Mouse (Mus musculus) forebrain, embryonic 11.5 days (tissue): ENCODE measurements at regions not wholly inside any gene's neighbourhood (a gene's known extent, or its start where the extent isn't known, plus 50 kb on each side); places are given as distances from the start of the nearest gene placed in this dataset.

ENCODE experiments used
- ATAC-seq: fragments of 200-750 bp; cut with Nextera tagmentation; replicated peaks from 2 replicates; pipeline ENCODE4 v1.8.0; 2017; ENCODE audit warnings: moderate TSS enrichment; ENCODE audit not compliant: low FRiP score
- DNase-seq: peaks from one replicate; pipeline ENCODE4 v3.0.0-alpha.2; 2017; ENCODE audit warnings: low spot score
- H3K27ac ChIP-seq: fragments of 300-500 bp; sonication (generic); 2 replicates; pipeline ENCODE4 v1.5.1; 2014; ENCODE audit warnings: low read depth, low read length
- H3K27me3 ChIP-seq: fragments of 300-500 bp; sonication (generic); 2 replicates; pipeline ENCODE4 v1.6.1; 2014; ENCODE audit warnings: mild to moderate bottlenecking, low read length, mixed read lengths; ENCODE audit not compliant: control insufficient read depth, insufficient read depth
- H3K36me3 ChIP-seq: fragments of 300-500 bp; sonication (generic); 2 replicates; pipeline ENCODE4 v1.6.1; 2014; ENCODE audit warnings: mild to moderate bottlenecking, low read length, moderate library complexity, mixed read lengths; ENCODE audit not compliant: control insufficient read depth, insufficient read depth
- H3K4me1 ChIP-seq: fragments of 300-500 bp; sonication (generic); replicated peaks from 2 replicates; pipeline ENCODE4 v1.6.1; 2014; ENCODE audit warnings: low read length, mixed read lengths; ENCODE audit not compliant: control insufficient read depth, insufficient read depth
- H3K4me2 ChIP-seq: fragments of 300-500 bp; sonication (generic); 2 replicates; pipeline ENCODE4 v1.6.1; 2014; ENCODE audit warnings: low read depth, mild to moderate bottlenecking, low read length, moderate library complexity, mixed read lengths; ENCODE audit not compliant: severe bottlenecking
- H3K4me3 ChIP-seq: fragments of 300-500 bp; sonication (generic); 2 replicates; pipeline ENCODE4 v1.5.1; 2014; ENCODE audit warnings: low read depth, low read length
- H3K9ac ChIP-seq: fragments of 300-500 bp; sonication (generic); 2 replicates; pipeline ENCODE4 v1.6.1; 2014; ENCODE audit warnings: low read length
- H3K9me3 ChIP-seq: fragments of 300-500 bp; sonication (generic); 2 replicates; pipeline ENCODE4 v1.6.1; 2016; ENCODE audit warnings: low read length, mixed read lengths; ENCODE audit not compliant: control insufficient read depth
- WGBS: fragments of 180-500 bp; shearing (Covaris S2); extraction: QIAGEN DNeasy Blood & Tissue Kit; methylation state at CpG from one replicate; pipeline ENCODE4 v1.1.7; 2014; 5-methylcytosine and 5-hydroxymethylcytosine counted together

GRCm38 (mm10) chr1:16007809-16008208 is 85.3 kb downstream of the 4930444P10Rik start:
- no peaks in the 10 kb centered on the region for H3K27me3 ChIP-seq
- H3K36me3 ChIP-seq = no peaks in the 10 kb centered on the region
- no peak overlapping the region for H3K4me2 ChIP-seq
- ATAC-seq (no peak), DNase-seq (no peak)
- no peaks in the 10 kb centered on the region for H3K4me1 ChIP-seq
- WGBS = 82% methylated on average over 3 of the region's 3 CpGs
- no peak overlapping the region for H3K9ac ChIP-seq
- no peak overlapping the region for H3K27ac ChIP-seq
- H3K4me3 ChIP-seq = no peak overlapping the region
- no peaks in the 10 kb centered on the region for H3K9me3 ChIP-seq

- DNase-seq (no peak), ATAC-seq (no peak)
- no peaks in the 10 kb centered on the region for H3K36me3 ChIP-seq
- 78% methylated on average over 2 of the region's 2 CpGs for WGBS
- no peak overlapping the region for H3K4me2 ChIP-seq
- no peaks in the 10 kb centered on the region for H3K9me3 ChIP-seq
- no peaks in the 10 kb centered on the region for H3K27me3 ChIP-seq
- no peak overlapping the region for H3K4me3 ChIP-seq
- H3K27ac ChIP-seq = no peak overlapping the region
- no peak overlapping the region for H3K9ac ChIP-seq
- H3K4me1 ChIP-seq = no peaks in the 10 kb centered on the region
These were observed 86.2 kb downstream of the 4930444P10Rik start for GRCm38 (mm10) chr1:16006888-16007287.

- H3K36me3 ChIP-seq = no peaks in the 10 kb centered on the region
- H3K27me3 ChIP-seq = no peaks in the 10 kb centered on the region
- no peaks in the 10 kb centered on the region for H3K9me3 ChIP-seq
- H3K4me3 ChIP-seq = no peak overlapping the region
- no peak overlapping the region for H3K4me2 ChIP-seq
- no peak overlapping the region for H3K27ac ChIP-seq
- no peak for ATAC-seq
- WGBS = 77% methylated on average over 5 of the region's 5 CpGs
- no peaks in the 10 kb centered on the region for H3K4me1 ChIP-seq
- DNase-seq = no peak
- H3K9ac ChIP-seq = no peak overlapping the region
These were observed 96.0 kb downstream of the 4930444P10Rik start for GRCm38 (mm10) chr1:15997135-15997534.

GRCm38 (mm10) chr1:15996341-15996740 is 96.8 kb downstream of the 4930444P10Rik start:
- Histone ChIP-seq H3K9me3 (no peaks in the 10 kb centered on the region), H3K27me3 (no peaks in the 10 kb centered on the region), H3K9ac (no peak overlapping the region), H3K36me3 (no peaks in the 10 kb centered on the region), H3K4me3 (no peak overlapping the region), H3K4me1 (no peaks in the 10 kb centered on the region), H3K4me2 (no peak overlapping the region), H3K27ac (no peak overlapping the region)
- no peak for ATAC-seq
- 69% methylated on average over 2 of the region's 2 CpGs for WGBS
- no peak for DNase-seq

GRCm38 (mm10) chr1:15993561-15994410 is 99.3 kb downstream of the 4930444P10Rik start:
- no peaks in the 10 kb centered on the region for H3K4me1 ChIP-seq
- ATAC-seq (peak; percentile 69; the same call in 1 of the 2 replicates), DNase-seq (no peak)
- no peak overlapping the region for H3K4me2 ChIP-seq
- H3K9me3 ChIP-seq = no peaks in the 10 kb centered on the region
- no peak overlapping the region for H3K9ac ChIP-seq
- WGBS = 39% methylated on average over 4 of the region's 4 CpGs
- no peak overlapping the region for H3K4me3 ChIP-seq
- H3K27ac ChIP-seq = no peak overlapping the region
- no peaks in the 10 kb centered on the region for H3K36me3 ChIP-seq
- no peaks in the 10 kb centered on the region for H3K27me3 ChIP-seq

- no peak overlapping the region for H3K4me2 ChIP-seq
- 65% methylated on average over 2 of the region's 2 CpGs for WGBS
- no peak overlapping the region for H3K9ac ChIP-seq
- no peaks in the 10 kb centered on the region for H3K9me3 ChIP-seq
- no peaks in the 10 kb centered on the region for H3K27me3 ChIP-seq
- no peak overlapping the region for H3K4me3 ChIP-seq
- no peaks in the 10 kb centered on the region for H3K4me1 ChIP-seq
- no peak for ATAC-seq
- H3K36me3 ChIP-seq = no peaks in the 10 kb centered on the region
- H3K27ac ChIP-seq = no peak overlapping the region
- no peak for DNase-seq
These were observed 102.1 kb downstream of the 4930444P10Rik start for GRCm38 (mm10) chr1:15990982-15991381.

GRCm38 (mm10) chr1:15985579-15985978 is 107.5 kb downstream of the 4930444P10Rik start:
- ATAC-seq (no peak), DNase-seq (no peak)
- Histone ChIP-seq H3K27ac (no peak overlapping the region), H3K4me1 (no peaks in the 10 kb centered on the region), H3K9me3 (no peaks in the 10 kb centered on the region), H3K36me3 (no peaks in the 10 kb centered on the region), H3K4me2 (no peak overlapping the region), H3K4me3 (no peak overlapping the region), H3K27me3 (no peaks in the 10 kb centered on the region), H3K9ac (no peak overlapping the region)
- WGBS = 90% methylated on average over 3 of the region's 3 CpGs

- Histone ChIP-seq H3K4me2 (no peak overlapping the region), H3K36me3 (no peaks in the 10 kb centered on the region), H3K27ac (no peak overlapping the region), H3K4me1 (no peaks in the 10 kb centered on the region), H3K4me3 (no peak overlapping the region), H3K27me3 (no peaks in the 10 kb centered on the region), H3K9me3 (no peaks in the 10 kb centered on the region), H3K9ac (no peak overlapping the region)
- ATAC-seq (no peak), DNase-seq (no peak)
These were observed 113.8 kb downstream of the 4930444P10Rik start for GRCm38 (mm10) chr1:15979333-15979732.

- no peaks in the 10 kb centered on the region for H3K9me3 ChIP-seq
- 91% methylated on average over 2 of the region's 2 CpGs for WGBS
- no peak overlapping the region for H3K4me3 ChIP-seq
- DNase-seq (no peak), ATAC-seq (no peak)
- no peak overlapping the region for H3K9ac ChIP-seq
- H3K4me1 ChIP-seq = no peaks in the 10 kb centered on the region
- H3K36me3 ChIP-seq = no peaks in the 10 kb centered on the region
- H3K4me2 ChIP-seq = no peak overlapping the region
- no peak overlapping the region for H3K27ac ChIP-seq
- H3K27me3 ChIP-seq = no peaks in the 10 kb centered on the region
These were observed 133.5 kb downstream of the 4930444P10Rik start for GRCm38 (mm10) chr1:15959578-15959977.
